Mouse (Mus musculus): ENCODE measurements around the gene Tspan14.

DNA sequence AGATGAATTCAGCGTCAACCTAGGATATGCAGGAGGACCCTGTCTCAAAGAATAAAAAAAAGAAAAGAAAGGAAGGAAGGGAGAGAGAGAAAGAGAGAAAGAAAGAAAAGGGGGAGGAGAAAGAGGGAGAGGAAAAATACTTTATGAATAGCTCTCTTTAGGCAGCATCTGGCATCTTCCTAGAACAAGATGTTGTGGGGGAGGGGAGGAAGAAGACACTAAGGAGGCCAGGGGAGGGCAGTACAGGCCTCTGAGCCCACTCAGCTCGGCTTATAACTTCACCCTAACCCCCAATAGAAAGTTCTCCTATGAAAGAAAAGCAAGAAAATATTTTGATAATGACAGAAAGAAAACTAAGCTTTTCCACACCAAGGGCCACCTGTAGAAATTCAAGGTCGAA is 9.0 kb downstream of the Tspan14 start:
- TF ChIP-seq EP300 (IDR thresholded peaks at IDR 0.05; ENCODE audit: insufficient read depth, low read depth, low read length) (peak; percentile 27; the same call in 1 of the 2 replicates), CTCF (IDR thresholded peaks at IDR 0.05; ENCODE audit: low read depth, low read length) (peak; percentile 5), POLR2A (IDR thresholded peaks at IDR 0.05; ENCODE audit: insufficient read depth, low read length) (no peak)

Measured in ES-Bruce4 (cell line).